Mouse (Mus musculus) B cell, adult (primary cell): ENCODE data around the gene Styx. TPM values are rescaled to one million over a fixed set of nuclear protein-coding genes. Genes with fewer than 3 reads are reported as not detected.

Source experiments
- total RNA-seq: library from RNA; stranded (reverse); gene quantifications from 4 replicates; pipeline ENCODE4 v1.2.4, GENCODE M21; 2023; ENCODE audit not compliant: inconsistent age

Gene Styx
- 28.8 to 40.6 TPM (median 32.3 TPM) in 4 replicates for total RNA-seq

DNA sequence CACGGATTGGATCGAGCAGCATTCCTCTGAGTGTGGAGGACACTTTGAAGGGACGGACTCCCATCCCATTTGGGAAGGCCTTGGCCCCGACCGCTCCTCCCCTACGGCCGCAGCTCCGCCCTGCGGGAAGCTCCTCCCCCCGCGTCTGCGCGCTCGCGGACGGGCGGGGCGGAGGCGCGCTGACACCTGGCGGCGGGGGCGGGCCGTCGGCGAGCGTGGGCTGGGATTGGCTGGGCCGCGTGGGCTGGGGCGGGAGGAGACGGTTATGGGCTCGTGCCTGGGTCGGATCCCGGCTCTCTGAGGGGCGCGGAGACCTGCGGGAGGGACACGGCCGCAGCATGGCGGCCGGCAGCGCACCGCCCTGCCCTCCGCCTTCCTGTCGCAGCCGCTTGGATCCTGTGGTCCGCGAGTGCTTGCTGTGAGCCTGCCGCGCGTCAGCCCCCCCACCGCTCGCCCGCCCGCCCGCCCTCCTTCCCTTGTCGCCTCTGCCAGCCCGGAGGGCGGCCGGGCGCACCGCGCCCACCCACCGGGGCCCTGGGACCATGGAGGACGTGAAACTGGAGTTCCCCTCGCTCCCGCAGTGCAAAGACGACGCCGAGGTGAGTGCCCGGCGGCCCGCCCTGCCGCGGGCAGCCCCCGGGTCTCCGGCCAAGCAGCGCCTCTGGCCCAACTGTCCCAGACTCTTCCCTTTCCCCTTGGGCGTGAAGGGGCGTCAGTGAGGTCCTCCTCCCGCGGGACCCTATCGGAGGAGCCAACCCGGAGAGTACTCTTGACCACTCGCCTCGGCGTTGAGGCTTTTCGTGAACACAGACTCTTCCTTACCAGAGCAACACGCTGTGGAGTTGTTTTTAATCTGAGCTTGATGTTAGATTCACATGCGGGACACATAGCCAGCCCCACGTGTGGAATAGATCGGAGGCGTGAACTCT, at the start of gene Styx:
Gene Styx (plus strand): TSS at position 163 of the 929 bp plus-strand sequence.

DNA sequence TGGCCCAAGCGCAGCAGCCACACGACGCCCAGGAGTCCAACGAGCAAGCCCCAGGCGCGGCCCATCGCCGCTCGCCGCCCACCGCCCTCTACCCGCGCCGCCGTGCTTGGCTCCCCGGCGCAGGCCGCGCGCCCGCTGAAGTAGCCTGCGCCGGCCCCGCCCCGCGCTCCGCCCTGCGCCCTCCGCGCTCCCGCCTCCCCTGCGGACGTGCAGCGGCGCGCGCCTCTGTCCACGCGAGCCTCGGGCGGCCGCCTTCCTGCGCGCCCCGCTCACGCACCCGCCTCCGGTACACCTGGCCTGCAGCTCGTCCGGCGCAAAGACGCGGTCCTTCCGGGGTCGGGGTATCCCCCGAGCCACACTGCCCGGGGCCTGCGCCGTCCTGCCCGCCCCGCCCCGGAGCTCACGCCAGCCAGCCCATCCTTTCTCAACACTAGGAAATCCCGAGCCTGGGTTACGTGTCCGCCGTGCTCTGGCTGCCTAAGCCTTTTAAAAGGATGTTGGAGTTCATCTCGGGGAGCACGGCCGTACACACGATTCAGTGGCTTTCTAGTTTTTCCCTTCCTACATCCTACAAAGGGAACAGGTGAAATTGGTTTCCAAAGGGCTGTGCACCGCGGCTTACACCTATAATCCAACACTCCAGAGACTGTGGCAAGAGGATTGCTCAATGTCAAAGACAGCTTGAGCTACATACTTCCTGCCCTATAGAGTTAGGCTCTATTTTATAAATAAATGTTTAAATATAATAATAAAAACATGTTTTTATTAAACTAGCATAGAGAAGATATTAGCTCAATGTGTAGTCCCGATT, 32.3 kb upstream of the Styx start, which contains the start of gene Ero1l:
Gene Ero1l (minus strand): TSS at position 346 of the 811 bp plus-strand sequence.

DNA sequence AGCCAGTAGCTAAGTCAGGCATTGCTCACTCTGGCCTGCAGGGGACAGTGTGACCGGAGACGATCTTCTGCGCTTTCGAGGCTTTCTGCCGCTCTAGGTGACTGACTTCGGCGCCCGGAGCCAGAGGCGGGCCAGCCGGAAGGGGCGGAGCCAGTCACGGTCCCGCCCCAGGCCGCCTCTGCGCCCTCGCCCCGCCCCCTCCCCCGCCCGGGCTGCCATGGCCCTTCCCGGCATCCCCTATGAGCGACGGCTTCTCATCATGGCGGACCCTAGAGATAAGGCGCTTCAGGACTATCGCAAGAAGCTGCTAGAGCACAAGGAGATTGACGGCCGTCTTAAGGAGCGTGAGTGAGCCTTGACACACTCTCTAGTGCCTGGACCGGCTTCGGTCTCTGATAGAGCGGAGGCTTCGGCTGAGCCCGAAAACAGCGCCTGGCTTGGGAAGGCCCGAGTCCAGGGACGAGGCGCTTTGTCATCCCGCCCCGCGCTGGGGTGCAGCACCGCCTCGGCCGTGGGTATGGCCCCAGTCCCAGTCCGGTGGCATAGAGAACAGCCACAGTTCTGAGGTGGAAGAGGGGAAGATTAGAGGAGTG, 21.2 kb upstream of the Styx start, which contains the start of gene Psmc6:
Gene Psmc6 (plus strand): TSS at position 200 of the 593 bp plus-strand sequence.

GRCm38 (mm10) chr14:45404813-45405212, 53.9 kb downstream of the Styx start, which contains the start of gene Gnpnat1:
Gene Gnpnat1 (minus strand): TSS chr14:45404913.

Other genes with a start within 250 kb of the Styx start
- gene Gpr137c, start 131.4 kb upstream of the Styx start, total RNA-seq = 58.4 to 77.4 TPM (median 70.6 TPM) in 4 replicates
- 251 to 272 TPM (median 266 TPM) in 4 replicates for gene Txndc16, start 130.8 kb upstream of the Styx start, total RNA-seq
- 15.1 to 22.4 TPM (median 19.9 TPM) in 4 replicates for gene Ero1l, start 32.3 kb upstream of the Styx start, total RNA-seq
- gene Psmc6, start 21.3 kb upstream of the Styx start, total RNA-seq = 100 to 105 TPM (median 103 TPM) in 4 replicates
- 8.0 to 16.3 TPM (median 15.5 TPM) in 4 replicates for gene Gnpnat1, start 53.8 kb downstream of the Styx start, total RNA-seq
- not detected in 4 replicates for gene Fermt2, start 179.0 kb downstream of the Styx start, total RNA-seq